Mouse (Mus musculus): Measurements from ENCODE around the gene Lyplal1.

Lyplal1 gene

DNA sequence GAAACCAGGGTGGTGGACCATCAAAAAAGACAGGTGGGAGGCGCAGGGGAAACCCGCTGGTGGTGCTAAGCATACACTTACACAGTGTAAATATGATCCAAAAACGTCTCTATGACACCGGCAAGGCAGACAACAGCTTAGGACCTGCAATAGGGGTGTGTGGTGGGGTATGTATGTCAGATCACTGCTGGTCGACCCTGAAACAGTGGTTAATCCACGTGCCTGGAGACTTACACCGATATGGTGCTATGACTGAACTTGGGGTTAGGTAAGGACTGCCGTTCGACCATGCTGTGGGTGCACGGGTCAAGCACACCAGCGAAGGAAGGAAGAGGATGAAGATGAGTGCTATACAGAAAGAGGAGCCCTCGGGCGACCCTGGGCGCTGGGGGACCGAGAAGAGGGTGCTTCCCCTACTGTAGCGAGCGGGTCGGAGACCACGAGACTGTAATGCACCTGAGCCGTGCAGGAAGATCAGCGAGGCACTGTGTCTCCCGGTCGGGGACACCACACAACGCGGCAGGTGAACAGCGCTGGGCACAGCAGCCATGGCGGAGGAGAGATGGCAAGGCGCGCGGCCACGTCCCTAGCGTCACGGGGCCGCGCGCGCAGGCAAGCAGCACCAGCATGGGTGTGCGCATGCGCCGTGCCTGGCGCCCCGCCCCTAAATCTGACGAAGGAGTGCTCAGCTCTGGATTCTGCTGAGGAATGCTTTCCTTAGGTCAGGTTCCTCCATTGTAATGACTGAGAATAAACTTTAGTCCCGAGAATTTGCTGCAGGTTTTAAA lies at the start of gene Lyplal1:
Gene Lyplal1 (minus strand): TSS at position 610 of the 788 bp plus-strand sequence.
- in situ Hi-C loops (cut with MboI, MseI) = no loop called here

- in situ Hi-C loops (cut with MboI, MseI) = no loop called here
Measured at GRCm38 (mm10) chr1:186163616-186164015, 46.5 kb upstream of the Lyplal1 start.

DNA sequence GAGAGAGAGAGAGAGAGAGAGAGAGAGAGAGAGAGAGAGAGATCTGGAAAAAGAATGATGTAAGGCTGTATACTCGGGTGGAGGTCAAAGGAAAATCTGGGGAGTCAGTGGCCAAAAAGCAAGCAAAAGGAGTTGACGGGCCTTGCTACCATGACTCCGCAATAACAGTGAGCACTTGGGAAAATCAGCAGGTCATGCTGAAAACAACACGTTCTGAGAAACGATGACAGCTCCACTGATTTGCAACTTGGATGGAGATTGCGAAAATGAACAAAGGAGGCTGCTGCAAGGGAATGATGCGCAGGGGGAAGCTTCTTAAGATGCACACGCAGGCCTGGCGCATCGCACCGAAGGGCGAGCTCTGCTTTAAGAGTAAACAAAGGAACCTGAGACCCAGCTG lies 46.1 kb upstream of the Lyplal1 start:
- in situ Hi-C loops (cut with MboI, MseI) = no loop called here

- in situ Hi-C loops (cut with MboI, MseI) = no loop called here
Measured at GRCm38 (mm10) chr1:186150376-186150775, 33.3 kb upstream of the Lyplal1 start.

DNA sequence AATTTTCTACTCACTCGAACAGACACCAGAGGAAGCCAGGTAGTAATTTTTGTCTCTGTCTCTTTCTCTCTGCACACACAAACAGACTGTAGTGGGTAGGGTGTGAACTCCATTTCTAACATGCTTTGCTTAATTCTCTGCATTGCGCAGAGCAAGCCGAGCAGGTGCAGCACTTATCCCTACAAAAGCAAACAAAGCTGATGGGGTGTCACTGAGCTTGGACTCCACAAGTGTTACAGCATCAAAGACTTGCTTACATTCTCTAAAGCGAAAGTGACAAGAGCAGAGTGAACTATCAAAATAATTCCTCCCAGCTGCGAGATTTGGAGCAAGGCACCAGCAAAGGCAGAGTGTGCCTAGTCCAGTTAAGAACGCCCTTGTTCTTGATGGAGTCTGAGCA lies 28.3 kb upstream of the Lyplal1 start:
- in situ Hi-C loops (cut with MboI, MseI) = no loop called here

- in situ Hi-C loops (cut with MboI, MseI) = no loop called here
Measured at GRCm38 (mm10) chr1:186140191-186140590, 23.1 kb upstream of the Lyplal1 start.

- in situ Hi-C loops (cut with MboI, MseI) = no loop called here
Measured at GRCm38 (mm10) chr1:186137873-186138272, 20.8 kb upstream of the Lyplal1 start.

DNA sequence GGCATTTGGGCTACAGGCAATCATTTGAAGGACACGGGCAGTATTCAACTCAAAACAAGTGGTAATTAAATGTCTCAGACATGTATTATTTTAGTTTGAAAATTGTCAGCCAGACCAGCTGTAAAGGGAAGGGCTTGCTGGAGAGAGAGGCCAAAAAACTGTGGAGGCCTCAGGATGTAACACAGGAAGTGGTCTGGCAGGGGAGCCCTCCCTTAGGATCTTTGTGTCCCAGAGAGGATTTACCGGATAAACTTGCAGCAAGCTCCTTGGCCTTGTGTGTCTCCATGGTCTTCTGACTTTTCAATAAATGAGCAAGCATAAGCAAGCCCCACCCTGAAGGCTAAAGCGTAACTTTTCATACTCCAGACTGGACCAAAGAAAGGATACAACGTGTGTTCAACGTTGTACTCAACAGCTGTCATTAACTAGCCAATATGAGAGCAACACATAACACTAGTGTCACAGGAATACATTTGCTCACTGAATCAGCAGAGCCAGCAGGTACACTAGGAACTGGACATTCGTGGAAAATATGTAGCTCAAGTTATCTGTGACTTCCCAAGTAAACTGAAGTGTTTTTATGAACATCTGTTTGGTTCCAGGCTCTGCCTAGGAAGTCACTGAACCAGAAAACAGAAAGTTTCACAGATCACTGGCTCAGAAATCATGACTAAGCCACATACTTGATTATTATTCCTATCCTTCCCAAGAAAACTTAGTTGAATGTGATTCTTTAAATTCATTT lies 19.7 kb upstream of the Lyplal1 start:
- in situ Hi-C loops (cut with MboI, MseI) = no loop called here

- in situ Hi-C loops (cut with MboI, MseI) = no loop called here
Measured at GRCm38 (mm10) chr1:186131465-186131864, 14.4 kb upstream of the Lyplal1 start.

DNA sequence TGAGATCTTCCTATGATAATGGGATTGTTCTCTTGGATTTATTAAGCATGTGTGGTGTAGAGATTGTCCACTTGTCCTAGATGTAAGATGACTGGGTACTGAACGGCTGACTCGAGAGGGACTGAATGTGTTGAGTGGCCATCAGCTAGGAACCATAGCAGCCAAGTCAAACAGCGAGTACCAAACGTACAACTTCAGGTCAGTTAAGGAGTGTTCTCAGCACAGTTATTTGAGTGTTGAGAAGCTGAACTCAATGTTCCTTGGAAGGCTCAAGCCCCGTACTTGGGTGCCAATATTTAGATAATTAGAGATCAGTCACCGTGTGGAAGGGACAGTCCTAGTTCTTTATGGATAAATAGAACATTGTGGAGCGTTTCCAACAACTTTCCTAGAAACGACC lies 11.8 kb upstream of the Lyplal1 start:
- in situ Hi-C loops (cut with MboI, MseI) = no loop called here

- in situ Hi-C loops (cut with MboI, MseI) = no loop called here
Measured at GRCm38 (mm10) chr1:186126313-186126862, 9.3 kb upstream of the Lyplal1 start.

- in situ Hi-C loops (cut with MboI, MseI) = no loop called here
Measured at GRCm38 (mm10) chr1:186123690-186124089, 6.6 kb upstream of the Lyplal1 start.

- in situ Hi-C loops (cut with MboI, MseI) = no loop called here
Measured at GRCm38 (mm10) chr1:186119856-186120255, 2.7 kb upstream of the Lyplal1 start.

DNA sequence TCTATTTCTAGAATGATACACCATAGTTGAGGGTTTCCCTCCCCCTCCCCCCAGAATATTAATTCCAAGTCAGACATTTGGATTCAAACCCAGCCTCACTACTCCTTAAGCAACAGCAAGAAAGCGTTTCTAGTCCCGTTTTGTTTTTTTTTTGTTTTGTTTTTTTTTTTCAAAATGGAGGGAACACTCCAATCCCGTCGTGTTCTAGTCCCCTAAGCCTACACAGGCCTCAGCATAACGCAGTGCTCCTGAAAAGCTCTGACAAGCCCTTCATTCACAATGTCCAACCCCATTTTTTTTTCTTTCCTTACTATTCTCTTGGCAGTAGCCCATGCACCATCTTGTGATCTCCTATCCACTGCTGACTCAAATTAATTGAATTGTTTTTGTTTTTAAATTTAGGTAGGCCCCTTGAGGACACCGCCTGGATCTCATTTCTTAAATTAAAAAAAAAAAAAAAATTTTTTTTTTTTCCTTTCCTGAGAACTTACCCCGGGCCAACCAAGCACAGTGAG lies 967 bp downstream of the Lyplal1 start:
- in situ Hi-C loops (cut with MboI, MseI) = no loop called here

GRCm38 (mm10) chr1:186102313-186102712 lies 14.8 kb downstream of the Lyplal1 start:
- in situ Hi-C loops (cut with MboI, MseI) = no loop called here

GRCm38 (mm10) chr1:186066266-186066897 lies 50.7 kb downstream of the Lyplal1 start:
- in situ Hi-C loops (cut with MboI, MseI) = no loop called here

DNA sequence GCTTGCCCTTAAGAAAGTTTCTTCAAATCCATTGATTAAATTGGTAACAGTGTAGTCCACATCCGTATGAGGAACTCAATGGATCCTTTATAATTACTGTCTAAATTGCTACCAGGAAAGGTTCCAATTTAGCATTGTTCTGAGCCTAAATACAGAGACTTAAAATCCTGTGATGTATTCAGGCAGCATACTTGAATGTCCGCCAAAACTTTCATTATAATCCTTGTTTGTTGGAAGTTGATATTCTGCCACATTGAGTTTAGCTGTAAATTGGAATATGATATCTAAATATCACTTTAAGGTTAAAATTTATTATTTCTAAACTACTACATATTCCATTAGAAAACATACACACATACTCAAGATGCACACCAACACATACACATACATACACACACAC lies 57.1 kb downstream of the Lyplal1 start:
- in situ Hi-C loops (cut with MboI, MseI) = no loop called here

GRCm38 (mm10) chr1:186054227-186054626 lies 62.9 kb downstream of the Lyplal1 start:
- in situ Hi-C loops (cut with MboI, MseI) = no loop called here

- in situ Hi-C loops (cut with MboI, MseI) = no loop called here
Measured at GRCm38 (mm10) chr1:186053280-186054043, 63.6 kb downstream of the Lyplal1 start.

GRCm38 (mm10) chr1:186043709-186044452 lies 73.2 kb downstream of the Lyplal1 start:
- in situ Hi-C loops (cut with MboI, MseI) = no loop called here

GRCm38 (mm10) chr1:186041841-186042240 lies 75.3 kb downstream of the Lyplal1 start:
- in situ Hi-C loops (cut with MboI, MseI) = no loop called here

All from T-helper 1 cell (primary cell).